In genomic region chr10:117078284-117078683, GRCm38 (mm10) we compare ENCODE assay signal across 9 mouse cellular contexts. TPM values are rescaled to one million over a fixed set of nuclear protein-coding genes. Genes with fewer than 3 reads are reported as not detected.
A peak's percentile ranks its signal among the peaks of the same experiment; 100 is the strongest.
DNase-seq lines count a peak whose midpoint lies in the region; ATAC-seq and TF ChIP-seq lines count a peak whose summit lies in the region.
"Had no signal": no experiment of that assay in that cellular context is flagged by ENCODE, and none has a peak within 500 bp of the region (broad histone marks: within the 10 kb centered on the region; RNA-seq: fewer than 3 reads in every experiment).

No protein-coding gene starts in this region.

- 67% methylated on average over 6 of the region's 6 CpGs for WGBS in liver, postnatal 0 days (ENCODE audit: insufficient replicate concordance)
- 70% methylated on average over 6 of the region's 6 CpGs for WGBS in stomach, embryonic 15.5 days

- H3K9ac ChIP-seq in liver, postnatal 0 days (replicated peaks) = no peak overlapping the region
- no peak overlapping the region for H3K9ac ChIP-seq in stomach, embryonic 15.5 days
- H3K9ac ChIP-seq: limb, embryonic 12.5 days had no signal

- H3K27ac ChIP-seq in liver, postnatal 0 days (ENCODE audit: low read depth) = no peak overlapping the region
- no peak overlapping the region for H3K27ac ChIP-seq in stomach, embryonic 15.5 days
- H3K27ac ChIP-seq: limb, embryonic 12.5 days had no signal

- no peaks in the 10 kb centered on the region; the same call in 1 of the 2 replicates for H3K4me1 ChIP-seq in liver, postnatal 0 days (ENCODE audit: insufficient read depth)
- H3K4me1 ChIP-seq in stomach, embryonic 15.5 days = no peaks in the 10 kb centered on the region
- H3K4me1 ChIP-seq: limb, embryonic 12.5 days had no signal

- peak; percentile 74 for ATAC-seq in liver, postnatal 0 days
- 0 out of 2 replicates have a peak, but pooled peaks have one; percentile 18 for ATAC-seq in stomach, embryonic 15.5 days (ENCODE audit: insufficient read depth, low FRiP score, low read depth)

- H3K36me3 ChIP-seq in liver, postnatal 0 days (replicated peaks; ENCODE audit: insufficient read depth, low read length) = peaks cover 64% of the 10 kb centered on the region
- peaks cover 44% of the 10 kb centered on the region for H3K36me3 ChIP-seq in stomach, embryonic 15.5 days

- no peaks in the 10 kb centered on the region for H3K9me3 ChIP-seq in liver, postnatal 0 days (ENCODE audit: low read length)
- no peaks in the 10 kb centered on the region for H3K9me3 ChIP-seq in stomach, embryonic 15.5 days
- H3K9me3 ChIP-seq: limb, embryonic 12.5 days had no signal

- no peaks in the 10 kb centered on the region for H3K27me3 ChIP-seq in liver, postnatal 0 days (ENCODE audit: insufficient read depth, low read length)
- H3K27me3 ChIP-seq in stomach, embryonic 15.5 days (replicated peaks) = no peaks in the 10 kb centered on the region
- H3K27me3 ChIP-seq: limb, embryonic 12.5 days had no signal

- no peak for TF ChIP-seq EP300 in liver, postnatal 0 days (IDR thresholded peaks at IDR 0.05; ENCODE audit: low read depth)

- no peak overlapping the region for H3K4me2 ChIP-seq in liver, postnatal 0 days (ENCODE audit: low read depth, low read length)
- no peak overlapping the region for H3K4me2 ChIP-seq in stomach, embryonic 15.5 days
- H3K4me2 ChIP-seq: limb, embryonic 12.5 days had no signal

- peak; percentile 83 for TF ChIP-seq CTCF in liver, postnatal 0 days (IDR thresholded peaks at IDR 0.05; ENCODE audit: low read depth)

- intact Hi-C loops in heart, postnatal 14 days (cut with DNase I) = loop anchor here (5.0 kb wide), 1 partner anchor 129 kb away; no protein-coding TSS in a partner anchor

- DNase-seq in cerebellum, postnatal 10 days = peak; percentile 56 to 63
- no peak for DNase-seq in cerebellum, adult 8-10 months
- DNase-seq in retina, embryonic 14.5 days (ENCODE audit: low spot score) = peak; percentile 47
- no peak for DNase-seq in retina, postnatal 1 day
- peak; percentile 42 to 53 for DNase-seq in heart, postnatal 14 days
- peak; percentile 66 for DNase-seq in liver, postnatal 0 days
- no peak for DNase-seq in urinary bladder, postnatal 10 days (ENCODE audit: low spot score)

- no peak overlapping the region for H3K4me3 ChIP-seq in liver, postnatal 0 days (ENCODE audit: low read depth, low read length)
- no peak overlapping the region for H3K4me3 ChIP-seq in stomach, embryonic 15.5 days (replicated peaks)
- H3K4me3 ChIP-seq: limb, embryonic 12.5 days had no signal

RNA-seq across cellular contexts. Expression of gene Cct2, which starts 14.7 kb away (rescaled TPM):
- total RNA-seq in heart, postnatal 14 days (2021) = 100 to 1,000 TPM; 121 to 137 TPM
- 101 and 105 TPM in 2 replicates for polyA plus RNA-seq in liver, postnatal 0 days (2015; fragmentation: Nextera tagmentation; extraction: Ambion mirVana)
- polyA plus RNA-seq in stomach, embryonic 15.5 days (2015; fragmentation: Nextera tagmentation; extraction: Ambion mirVana) = 227 and 229 TPM in 2 replicates

RNA-seq across cellular contexts. Expression of gene Lrrc10, which starts 33.1 kb away (rescaled TPM):
- total RNA-seq in heart, postnatal 14 days (2021) = 100 to 1,000 TPM; 247 to 264 TPM
- not detected in 2 replicates for polyA plus RNA-seq in liver, postnatal 0 days (2015; fragmentation: Nextera tagmentation; extraction: Ambion mirVana)
- polyA plus RNA-seq in stomach, embryonic 15.5 days (2015; fragmentation: Nextera tagmentation; extraction: Ambion mirVana) = not detected in 2 replicates

Comparison
In these comparisons a context has a peak if more than half of its experiments do, and no peak if none do; other contexts are left out.
1. DNase-seq: peak in cerebellum, postnatal 10 days (2 of 2), retina, embryonic 14.5 days (single experiment), heart, postnatal 14 days (2 of 2) and liver, postnatal 0 days (single experiment); none in cerebellum, adult 8-10 months (single experiment), retina, postnatal 1 day (single experiment) and urinary bladder, postnatal 10 days (single experiment).